Mouse (Mus musculus): ENCODE measurements around the gene Cda. TPM values are rescaled to one million over a fixed set of nuclear protein-coding genes. Genes with fewer than 3 reads are reported as not detected.

Gene Cda
- 10.7 and 12.4 TPM in 2 replicates for total RNA-seq (2012; rRNA removed)
- polyA plus RNA-seq (2012; ENCODE audit: insufficient read depth in 1 of 2, insufficient read length in 2 of 2, low read depth in 1 of 2, low replicate concordance in 2 of 2, missing spikeins in 1 of 2), result 10 to 100 TPM in 1 of 2 experiments, not detected in 1; 26.1 TPM

DNA sequence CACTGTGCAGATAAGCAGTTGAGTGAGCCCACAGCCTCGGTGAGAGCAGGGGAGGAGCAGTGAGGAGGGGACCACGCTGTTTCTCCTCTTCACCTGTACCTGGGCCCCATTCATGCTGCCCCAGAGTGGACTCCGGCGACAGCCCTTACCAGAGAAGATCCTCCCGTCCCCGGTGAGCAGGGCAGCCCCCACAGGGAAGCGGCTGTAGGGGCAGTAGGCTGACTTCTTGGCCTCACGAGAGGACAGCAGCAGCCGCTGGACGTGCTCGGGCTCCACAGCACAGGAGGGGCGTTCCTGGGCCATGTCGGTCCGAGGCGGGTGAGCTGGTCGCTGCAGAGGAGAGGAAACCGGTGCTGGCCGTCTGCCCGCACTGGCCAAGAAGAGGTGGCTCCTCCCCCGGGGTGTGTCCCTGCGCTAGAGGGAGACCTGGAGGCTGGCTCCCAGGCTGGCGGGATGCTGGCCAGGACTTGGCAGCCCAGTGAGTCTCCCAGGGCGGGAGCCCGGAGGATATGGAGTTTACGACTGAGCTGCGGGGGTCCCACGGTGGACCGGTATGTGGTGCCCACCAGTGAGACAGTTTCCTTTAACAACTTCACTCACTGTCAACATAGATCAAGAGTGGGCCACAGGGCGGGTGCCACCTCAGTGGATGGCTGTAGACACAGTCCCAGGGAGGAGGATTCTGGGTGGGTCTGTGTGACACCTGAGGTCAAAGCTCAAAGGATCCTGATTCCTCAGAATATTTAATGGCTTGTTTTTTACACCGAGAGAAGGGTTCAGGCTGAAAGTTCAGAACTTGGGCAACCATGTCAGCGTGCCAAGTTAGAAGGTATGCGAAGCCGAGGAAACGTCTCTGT, at the start of gene Cda:
Gene Cda, minus strand, starts transcription at position 352 of the 857 bp plus-strand sequence.
- peak; percentile 84 for DNase-seq (ENCODE audit: low read depth, low spot score)
- H3K27ac ChIP-seq (ENCODE audit: control insufficient read depth, low read depth, low read length), result peak within 1 kb of the TSS; percentile 19; the same call in 1 of the 2 replicates
- peak within 1 kb of the TSS; percentile 57 for H3K9ac ChIP-seq (ENCODE audit: control insufficient read depth, low read depth, low read length, poor library complexity, severe bottlenecking)

DNA sequence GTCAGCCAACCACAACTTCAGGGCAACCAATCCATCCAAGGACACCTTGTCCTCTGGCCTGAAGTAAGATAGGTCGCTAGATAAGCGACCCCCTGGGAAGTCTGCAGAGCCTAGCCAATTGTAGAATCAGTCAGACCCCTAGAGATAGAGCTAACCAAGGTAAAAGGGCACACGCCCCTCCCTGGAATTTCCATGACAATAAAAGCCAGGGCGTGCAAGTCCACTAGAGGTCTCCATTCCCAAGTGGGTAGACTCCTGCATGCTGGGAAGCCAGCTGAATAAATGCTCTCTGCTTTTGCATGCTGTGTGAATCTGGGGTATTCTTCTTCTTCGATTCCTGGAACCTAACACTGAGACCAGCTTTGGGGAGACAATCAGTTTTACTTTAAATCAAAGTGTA, 48.6 kb upstream of the Cda start:
- Histone ChIP-seq H3K4me3 (ENCODE audit: control insufficient read depth in 1 of 2, insufficient read depth in 1 of 2, low read depth in 2 of 2, low read length in 2 of 2) (no peak overlapping the region), H3K79me2 (ENCODE audit: control insufficient read depth, insufficient read depth, low read length, poor library complexity) (no peaks in the 10 kb centered on the region), H3K27me3 (ENCODE audit: control insufficient read depth in 1 of 2, insufficient read depth in 2 of 2, low read length in 2 of 2) (peaks cover 0 to 7% of the 10 kb centered on the region in 2 experiments; a peak in 2 of 4 replicates), H3K9ac (ENCODE audit: control insufficient read depth, low read depth, low read length, poor library complexity, severe bottlenecking) (no peak overlapping the region), H3K9me3 (replicated peaks; ENCODE audit: insufficient read depth, low read length) (no peaks in the 10 kb centered on the region), H3K36me3 (ENCODE audit: control insufficient read depth in 1 of 2, insufficient read depth in 2 of 2, low read length in 2 of 2) (no peaks in the 10 kb centered on the region), H3K4me1 (ENCODE audit: control insufficient read depth in 1 of 2, insufficient read depth in 2 of 2, low read length in 2 of 2) (no peaks in the 10 kb centered on the region), H3K27ac (ENCODE audit: control insufficient read depth, low read depth, low read length) (no peak overlapping the region)
- no peak for DNase-seq (ENCODE audit: low read depth, low spot score)
- no peak for TF ChIP-seq ELF1 (IDR thresholded peaks at IDR 0.05; ENCODE audit: low read depth, low read length)
- TF ChIP-seq NRF1 (IDR thresholded peaks at IDR 0.05; ENCODE audit: insufficient read depth, low read depth, low read length, poor library complexity, severe bottlenecking), result no peak
- TF ChIP-seq GATA1 (IDR thresholded peaks at IDR 0.05; ENCODE audit: low read depth, low read length), result no peak
- TF ChIP-seq RCOR1 (IDR thresholded peaks at IDR 0.05; ENCODE audit: low read depth, low read length), result no peak
- no peak for TF ChIP-seq POLR2A (IDR thresholded peaks at IDR 0.05; ENCODE audit: control insufficient read depth in 1 of 2, insufficient read depth in 1 of 2, low read depth in 1 of 2, low read length in 2 of 2, poor library complexity in 1 of 2)
- TF ChIP-seq TBP (IDR thresholded peaks at IDR 0.05; ENCODE audit: low read depth, low read length), result no peak
- TF ChIP-seq SIN3A (IDR thresholded peaks at IDR 0.05; ENCODE audit: low read length), result no peak
- no peak for TF ChIP-seq RAD21 (IDR thresholded peaks at IDR 0.05; ENCODE audit: low read depth, low read length)
- TF ChIP-seq POLR2AphosphoS2 (IDR thresholded peaks at IDR 0.05; ENCODE audit: low read length), result no peak
- TF ChIP-seq TCF12 (IDR thresholded peaks at IDR 0.05; ENCODE audit: low read depth, low read length), result no peak
- TF ChIP-seq JUND (IDR thresholded peaks at IDR 0.05; ENCODE audit: low read depth, low read length), result no peak
- TF ChIP-seq MAZ (IDR thresholded peaks at IDR 0.05; ENCODE audit: low read depth, low read length), result no peak
- TF ChIP-seq BHLHE40 (IDR thresholded peaks at IDR 0.05; ENCODE audit: borderline replicate concordance, low read depth, low read length), result no peak
- no peak for TF ChIP-seq MYB (IDR thresholded peaks at IDR 0.05; ENCODE audit: low read depth, low read length)

More for the DNA sequence above, at the start of gene Cda:
- Histone ChIP-seq H3K4me3 (ENCODE audit: control insufficient read depth in 1 of 2, insufficient read depth in 1 of 2, low read depth in 2 of 2, low read length in 2 of 2) (peak within 1 kb of the TSS; percentile 50 to 51), H3K36me3 (ENCODE audit: control insufficient read depth in 1 of 2, insufficient read depth in 2 of 2, low read length in 2 of 2) (peaks cover 0 to 3% of the 10 kb centered on the region in 2 experiments; a peak in 2 of 4 replicates), H3K27me3 (ENCODE audit: control insufficient read depth in 1 of 2, insufficient read depth in 2 of 2, low read length in 2 of 2) (no peaks in the 10 kb centered on the region), H3K4me1 (ENCODE audit: control insufficient read depth in 1 of 2, insufficient read depth in 2 of 2, low read length in 2 of 2) (peaks cover 0 to 8% of the 10 kb centered on the region in 2 experiments; a peak in 1 of 4 replicates), H3K79me2 (ENCODE audit: control insufficient read depth, insufficient read depth, low read length, poor library complexity) (no peaks in the 10 kb centered on the region), H3K9me3 (replicated peaks; ENCODE audit: insufficient read depth, low read length) (no peaks in the 10 kb centered on the region)
- peak; percentile 1; the same call in 1 of the 2 replicates for TF ChIP-seq HCFC1 (IDR thresholded peaks at IDR 0.05; ENCODE audit: low read depth, low read length)
- TF ChIP-seq GABPA (IDR thresholded peaks at IDR 0.05; ENCODE audit: low read depth, low read length), result no peak
- peak; percentile 46; the same call in 1 of the 2 replicates for TF ChIP-seq NELFE (IDR thresholded peaks at IDR 0.05; ENCODE audit: low read depth, low read length)
- TF ChIP-seq MXI1 (IDR thresholded peaks at IDR 0.05; ENCODE audit: low read depth, low read length), result no peak
- no peak for TF ChIP-seq CHD2 (IDR thresholded peaks at IDR 0.05; ENCODE audit: low read length)
- 0 out of 2 replicates have a peak, but pooled peaks have one; percentile 43 for TF ChIP-seq ZMIZ1 (IDR thresholded peaks at IDR 0.05; ENCODE audit: low read depth, low read length)
- no peak for TF ChIP-seq RAD21 (IDR thresholded peaks at IDR 0.05; ENCODE audit: low read depth, low read length)

Data from MEL (cell line).